Comparison of ENCODE assay signal across 19 mouse cellular contexts in the genomic region with DNA sequence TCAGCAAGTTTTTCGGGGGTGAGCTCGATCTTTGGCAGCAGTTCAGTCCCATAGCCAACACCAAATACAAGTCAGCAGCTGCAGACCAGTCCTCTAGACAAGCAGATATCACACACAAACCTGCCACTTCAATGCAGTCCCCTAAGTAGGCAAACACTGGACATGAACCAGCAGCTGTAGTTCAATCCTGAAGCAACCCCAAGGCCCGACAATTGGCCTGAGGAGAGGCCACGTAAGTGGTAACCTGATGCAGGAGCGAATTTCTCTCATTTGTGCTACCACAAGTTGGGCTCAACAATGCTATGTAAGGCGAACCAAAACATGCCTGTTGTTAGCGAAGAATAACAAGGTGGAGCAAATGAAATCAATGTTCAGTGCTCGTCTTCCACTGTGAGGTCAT.
"Had no signal": no experiment of that assay in that cellular context is flagged by ENCODE, and none has a peak within 500 bp of the region (broad histone marks: within the 10 kb centered on the region; RNA-seq: fewer than 3 reads in every experiment).

No protein-coding gene starts in this region.

- H3K9ac ChIP-seq: liver, embryonic 14.5 days; lung, embryonic 14.5 days; midbrain, embryonic 13.5 days; neural tube, embryonic 13.5 days; neural tube, embryonic 15.5 days had no signal

- H3K9me3 ChIP-seq: midbrain, embryonic 10.5 days; midbrain, embryonic 13.5 days; neural tube, embryonic 13.5 days; neural tube, embryonic 15.5 days had no signal

- DNase-seq: lung, adult 18-20 months; lung, embryonic 14.5 days; lung, postnatal 10 days; lung, postnatal 4 days; retina, postnatal 1 day; right cerebral cortex, adult 18-20 months; right cerebral cortex, postnatal 25 days; right cerebral cortex, postnatal 4 days; spleen, adult 18-20 months; thymus, adult 18-20 months; thymus, postnatal 14 days; thymus, postnatal 36 days had no signal

- H3K4me1 ChIP-seq: midbrain, embryonic 10.5 days; midbrain, embryonic 13.5 days; neural tube, embryonic 13.5 days; neural tube, embryonic 15.5 days had no signal

- H3K4me2 ChIP-seq: lung, embryonic 14.5 days; midbrain, embryonic 13.5 days; neural tube, embryonic 13.5 days; neural tube, embryonic 15.5 days had no signal

- H3K27me3 ChIP-seq: midbrain, embryonic 13.5 days; neural tube, embryonic 13.5 days; neural tube, embryonic 15.5 days had no signal

- ATAC-seq: midbrain, embryonic 13.5 days; midbrain, embryonic 16.5 days had no signal

- H3K27ac ChIP-seq: liver, embryonic 14.5 days; midbrain, embryonic 10.5 days; midbrain, embryonic 13.5 days; neural tube, embryonic 13.5 days; neural tube, embryonic 15.5 days had no signal

- H3K4me3 ChIP-seq: midbrain, embryonic 10.5 days; midbrain, embryonic 13.5 days; myocyte; neural tube, embryonic 13.5 days; neural tube, embryonic 15.5 days had no signal
